Mouse (Mus musculus) B cell, adult 2 months (primary cell): ENCODE data around the gene Ptpn6.

Experiments used
- DNase-seq, 2 experiments: peaks; one replicate each; pipeline ENCODE4 v3.0.0; 2022

Ptpn6 gene

DNA sequence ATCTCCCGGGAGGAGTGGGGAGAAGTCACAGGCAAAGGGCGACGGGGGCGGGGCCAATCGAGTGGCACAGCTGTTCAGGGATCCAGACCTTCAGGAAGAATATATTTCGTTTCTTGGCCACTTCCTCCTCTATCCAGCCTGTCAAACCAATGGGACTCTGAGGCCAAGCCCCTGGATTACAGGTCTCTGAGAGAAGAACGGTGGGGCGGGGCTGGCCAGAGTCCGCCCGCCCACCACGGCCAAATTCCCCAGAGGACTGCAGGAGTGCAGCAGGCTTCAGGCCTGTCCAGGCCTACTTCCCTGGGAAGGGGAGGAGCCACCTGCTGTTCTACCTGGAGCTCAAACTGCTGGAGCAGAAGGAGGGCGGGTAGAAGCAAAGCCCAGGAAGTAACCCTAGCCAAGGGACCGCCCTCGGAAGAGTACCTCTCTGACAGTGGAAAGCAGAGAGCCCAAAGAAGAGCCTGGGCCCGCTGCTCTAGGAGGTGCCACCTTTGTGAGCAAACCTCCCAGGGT, at the start of gene Ptpn6:
TSS of gene Ptpn6 (minus strand) at position 204 of the 513 bp plus-strand sequence.
- DNase-seq: no peak

GRCm38 (mm10) chr6:124787722-124788121, 49.2 kb upstream of the Ptpn6 start:
- DNase-seq: no peak

- no peak for DNase-seq
Observed at GRCm38 (mm10) chr6:124786756-124787420, 48.4 kb upstream of the Ptpn6 start.

DNA sequence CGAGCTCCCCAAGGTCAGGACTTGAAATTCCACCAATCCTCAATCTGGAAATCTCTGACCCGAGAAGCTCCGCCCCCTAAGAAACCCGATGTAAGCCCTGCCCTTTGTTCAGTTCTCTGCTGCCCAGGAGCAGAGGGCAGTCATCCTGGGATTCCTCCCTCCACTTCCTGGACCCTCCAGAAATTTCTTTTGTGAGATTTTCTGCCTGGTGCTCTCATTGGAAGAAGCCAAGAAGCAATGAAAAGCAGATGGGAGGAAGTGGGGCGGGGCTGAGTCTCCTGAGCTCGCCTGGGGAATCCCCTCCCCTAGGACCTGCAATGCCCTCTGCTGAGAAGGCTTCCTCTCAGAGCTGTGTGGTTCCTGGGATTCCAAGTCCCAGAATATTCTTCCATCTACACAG, 43.9 kb upstream of the Ptpn6 start:
- peak; percentile 71 to 72 for DNase-seq

DNA sequence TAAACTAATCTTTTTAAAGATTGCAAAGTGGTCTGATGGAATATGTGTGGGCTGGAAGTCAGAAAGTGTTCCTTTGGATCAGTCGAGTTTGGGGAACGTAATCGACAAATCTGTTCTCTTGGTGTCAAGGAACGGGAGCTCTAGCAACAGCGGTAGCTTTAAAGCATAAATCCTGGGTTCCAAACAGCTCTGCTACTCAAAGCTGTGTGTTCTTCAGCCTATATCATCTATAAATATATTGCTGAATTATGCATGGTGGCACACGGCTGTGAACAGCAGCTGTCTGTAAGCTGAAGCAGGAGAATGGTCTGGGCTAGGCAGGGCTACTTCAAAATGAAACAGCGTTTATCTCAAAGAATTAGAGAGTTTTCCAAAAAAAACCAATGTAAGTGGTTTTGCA, 42.4 kb upstream of the Ptpn6 start:
- no peak for DNase-seq

GRCm38 (mm10) chr6:124779984-124780416, 41.5 kb upstream of the Ptpn6 start:
- no peak for DNase-seq

DNA sequence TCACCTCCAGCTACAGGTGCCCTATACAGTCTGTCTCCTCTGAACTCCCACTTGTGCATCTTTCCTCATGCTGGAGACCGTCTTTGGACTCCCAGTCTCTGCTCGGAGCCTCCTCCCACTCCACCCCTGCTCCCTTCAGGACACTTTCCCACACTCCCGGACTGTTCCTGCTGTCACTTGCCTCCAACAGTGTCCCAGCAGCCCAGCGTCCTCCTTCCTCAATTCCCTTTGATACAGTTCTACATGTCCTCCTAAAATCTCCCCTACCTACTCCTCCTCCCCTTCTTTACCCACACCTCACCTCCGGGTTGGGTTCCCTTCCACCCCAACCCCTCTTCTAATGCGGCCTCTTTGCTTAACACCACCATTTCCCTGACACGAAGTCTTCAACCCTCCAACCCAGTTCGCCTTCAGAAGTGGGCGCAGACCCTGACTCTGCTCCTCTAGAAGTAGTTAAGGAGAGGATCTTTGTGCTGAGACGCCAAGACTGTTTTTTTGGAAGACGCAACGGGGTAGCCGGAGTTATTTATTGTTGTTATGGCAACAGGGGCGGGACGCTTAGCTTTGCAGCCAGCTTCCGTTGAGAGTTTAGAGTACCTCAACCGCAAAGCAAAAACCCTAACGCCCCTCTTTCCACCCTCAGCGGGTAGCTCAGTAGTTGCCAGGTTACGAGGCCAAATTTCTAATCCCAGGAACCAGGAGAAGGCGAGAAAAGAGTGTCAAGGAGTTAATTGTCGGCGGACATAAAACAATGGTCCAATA, 40.9 kb upstream of the Ptpn6 start, which contains the start of gene Lrrc23:
TSS of gene Lrrc23 (minus strand) at position 506 of the 762 bp plus-strand sequence.
- peak; percentile 77 to 78 for DNase-seq

DNA sequence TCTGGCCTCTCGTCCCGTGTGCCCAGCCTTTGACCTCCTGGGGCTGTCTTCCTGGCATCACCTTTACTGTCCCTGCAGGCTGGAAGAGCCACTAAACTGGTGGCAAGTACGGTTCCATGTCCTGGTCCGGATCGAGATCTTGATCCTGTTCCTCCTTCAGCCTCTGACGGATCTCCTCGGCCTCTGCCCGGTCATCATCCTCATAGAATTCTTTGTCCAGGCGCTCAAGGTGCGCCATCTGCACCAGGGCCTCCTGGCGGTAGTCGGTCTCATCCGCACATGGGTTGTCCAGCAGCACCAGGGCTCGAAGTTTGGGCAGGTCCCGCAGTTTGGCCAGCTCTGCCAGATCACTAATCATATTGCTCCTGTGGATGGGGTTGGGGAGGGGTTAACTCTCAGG, 32.0 kb upstream of the Ptpn6 start:
- no peak for DNase-seq

GRCm38 (mm10) chr6:124770013-124770412, 31.5 kb upstream of the Ptpn6 start:
- no peak for DNase-seq

DNA sequence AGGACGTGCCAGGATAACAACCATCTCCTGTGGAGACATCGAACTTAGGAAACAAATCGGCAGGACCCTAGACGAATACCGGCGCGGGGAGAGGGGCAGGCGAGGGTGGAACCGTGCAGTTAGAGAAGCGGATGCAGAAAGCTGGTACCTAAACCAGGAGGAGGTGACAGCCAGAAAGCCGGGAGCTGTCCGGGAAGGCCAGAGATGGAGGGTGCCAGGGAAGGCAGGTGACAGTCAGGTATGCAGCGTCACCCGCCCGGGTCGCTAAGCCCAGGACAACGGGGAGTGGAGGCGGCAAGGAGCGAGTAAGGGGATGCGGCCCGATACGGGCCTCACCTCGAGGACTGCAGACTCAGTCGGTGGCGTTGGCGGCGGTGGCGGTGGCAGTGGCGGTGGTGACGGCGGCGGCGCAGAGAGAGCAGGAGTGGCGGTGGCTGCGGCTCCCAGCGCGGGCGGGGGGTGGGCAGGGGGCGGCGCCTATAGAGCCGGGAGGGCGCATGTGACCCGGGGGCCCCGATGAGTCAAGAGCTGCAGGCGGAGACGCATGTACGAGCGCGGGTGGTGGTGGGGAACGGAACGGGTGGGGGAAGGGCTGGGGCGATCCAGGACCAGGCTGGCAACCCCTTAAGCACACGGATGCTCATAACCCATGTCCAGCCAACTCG, 30.7 kb upstream of the Ptpn6 start, which contains the start of gene Eno2:
TSS of gene Eno2 (minus strand) at position 573 of the 665 bp plus-strand sequence.
- DNase-seq: peak; percentile 66 to 69

DNA sequence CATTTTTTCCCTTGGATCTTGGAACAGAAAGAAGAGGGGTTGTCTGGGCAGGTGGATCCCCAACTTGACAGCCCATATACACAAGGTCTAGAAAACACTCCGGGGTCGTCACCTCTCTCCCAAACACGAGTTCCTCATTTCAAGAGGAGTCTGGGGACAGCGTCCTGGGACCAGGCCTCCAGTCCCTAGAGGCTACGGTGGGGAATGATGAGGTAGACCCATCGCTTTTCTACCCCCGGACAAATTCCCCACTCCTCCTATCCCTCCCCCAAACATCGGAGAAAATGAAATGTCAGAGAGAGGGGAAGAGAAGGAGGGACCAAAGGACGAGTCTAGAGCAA, 30.2 kb upstream of the Ptpn6 start:
- DNase-seq: peak in 1 of 2 experiments; percentile 26

DNA sequence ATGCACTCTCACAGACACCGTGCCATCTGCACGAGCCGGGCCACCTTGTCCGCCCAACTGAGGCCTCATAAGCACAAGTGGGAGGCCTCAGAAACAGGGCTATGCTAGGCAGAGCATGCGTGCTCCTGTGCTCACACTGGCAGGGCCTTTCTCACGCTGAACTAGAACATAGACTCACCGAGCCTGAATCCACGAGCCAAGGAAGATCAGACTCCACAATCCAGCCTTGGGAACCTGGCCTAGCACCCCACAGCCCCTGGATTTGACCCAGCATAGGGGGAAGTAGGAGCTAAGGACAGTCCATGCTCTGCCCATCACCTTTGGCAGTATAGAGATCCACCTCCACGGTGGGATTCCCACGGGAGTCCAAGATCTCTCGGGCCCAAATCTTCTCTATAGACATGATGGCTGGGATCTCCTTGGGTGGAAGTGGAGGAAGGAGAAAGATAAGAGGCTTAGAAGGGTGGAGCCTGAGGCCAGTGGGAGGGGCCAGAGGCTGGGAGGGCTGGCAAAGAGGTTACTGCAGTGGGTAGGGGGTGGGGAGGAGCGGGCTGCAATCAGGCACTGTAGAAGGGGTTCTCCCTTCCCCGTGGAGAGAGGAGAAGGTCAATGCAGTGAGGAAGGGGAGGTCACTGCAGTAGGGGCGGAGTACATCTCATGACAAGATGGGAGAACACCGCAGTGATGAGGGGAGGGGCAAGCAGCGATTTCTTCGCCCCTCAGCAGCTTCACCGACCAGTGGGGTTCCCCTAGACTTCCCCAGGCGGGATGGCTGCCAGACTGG, 29.6 kb upstream of the Ptpn6 start:
- no peak for DNase-seq

- no peak for DNase-seq
Observed at GRCm38 (mm10) chr6:124767536-124767919, 29.0 kb upstream of the Ptpn6 start.

DNA sequence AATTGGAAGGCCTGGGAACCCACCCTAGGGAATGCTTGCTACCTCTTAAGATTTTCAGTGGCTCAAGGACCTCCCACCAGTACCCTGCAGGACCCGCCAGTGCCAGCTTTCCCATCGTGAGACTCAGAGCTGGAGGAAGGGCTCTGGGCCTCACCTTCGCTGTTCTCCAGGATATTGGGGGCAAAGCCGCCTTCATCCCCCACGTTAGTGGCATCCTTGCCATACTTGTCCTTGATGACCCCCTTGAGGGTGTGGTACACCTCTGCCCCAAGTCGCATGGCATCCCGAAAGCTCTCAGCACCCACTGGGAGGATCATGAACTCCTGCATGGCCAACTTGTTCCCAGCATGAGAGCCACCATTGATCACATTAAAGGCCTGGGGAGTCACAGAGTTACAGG, 27.4 kb upstream of the Ptpn6 start:
- no peak for DNase-seq

DNA sequence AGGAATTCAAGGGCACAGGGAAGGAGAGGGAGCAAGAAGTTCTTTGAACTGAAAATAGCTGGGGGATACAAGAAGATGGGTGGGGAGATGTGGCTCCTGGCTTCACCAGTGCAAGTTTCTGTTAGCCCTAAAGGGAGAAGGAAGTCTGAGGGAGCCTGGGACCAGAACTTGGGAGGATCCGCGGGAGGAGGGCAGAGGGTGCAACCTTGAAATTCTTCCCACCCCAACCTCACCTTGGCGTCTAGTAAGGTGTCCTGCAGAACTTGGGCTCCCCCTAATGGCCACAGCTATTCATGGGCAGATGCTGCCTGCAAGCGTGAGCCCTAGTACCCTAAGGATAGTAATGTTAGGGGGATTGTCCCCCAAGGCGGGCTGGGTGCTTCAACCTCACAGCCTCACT, 20.7 kb upstream of the Ptpn6 start:
- DNase-seq: peak; percentile 93

DNA sequence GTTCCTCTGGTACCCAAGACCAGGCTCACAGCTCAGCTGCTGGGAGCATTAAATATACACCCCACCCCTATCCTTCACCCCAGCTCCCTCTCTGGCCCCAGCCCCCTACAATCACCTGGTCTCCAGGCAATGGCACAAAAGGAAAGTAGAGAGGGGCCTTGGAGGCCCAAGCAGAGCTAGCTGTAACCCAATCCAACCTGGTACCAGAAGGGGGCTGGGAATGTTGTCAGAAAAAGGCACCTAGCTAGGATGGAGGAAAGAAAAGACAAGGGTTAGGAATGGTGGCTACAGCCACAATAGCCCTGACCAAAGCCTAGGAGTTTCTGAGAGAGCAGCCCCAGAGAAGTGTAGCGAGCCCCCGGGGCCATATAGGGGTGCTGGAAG, 20.3 kb upstream of the Ptpn6 start:
- no peak for DNase-seq

- DNase-seq: no peak
Observed at GRCm38 (mm10) chr6:124757909-124758848, 19.7 kb upstream of the Ptpn6 start.

- no peak for DNase-seq
Observed at GRCm38 (mm10) chr6:124757351-124757880, 18.9 kb upstream of the Ptpn6 start.

DNA sequence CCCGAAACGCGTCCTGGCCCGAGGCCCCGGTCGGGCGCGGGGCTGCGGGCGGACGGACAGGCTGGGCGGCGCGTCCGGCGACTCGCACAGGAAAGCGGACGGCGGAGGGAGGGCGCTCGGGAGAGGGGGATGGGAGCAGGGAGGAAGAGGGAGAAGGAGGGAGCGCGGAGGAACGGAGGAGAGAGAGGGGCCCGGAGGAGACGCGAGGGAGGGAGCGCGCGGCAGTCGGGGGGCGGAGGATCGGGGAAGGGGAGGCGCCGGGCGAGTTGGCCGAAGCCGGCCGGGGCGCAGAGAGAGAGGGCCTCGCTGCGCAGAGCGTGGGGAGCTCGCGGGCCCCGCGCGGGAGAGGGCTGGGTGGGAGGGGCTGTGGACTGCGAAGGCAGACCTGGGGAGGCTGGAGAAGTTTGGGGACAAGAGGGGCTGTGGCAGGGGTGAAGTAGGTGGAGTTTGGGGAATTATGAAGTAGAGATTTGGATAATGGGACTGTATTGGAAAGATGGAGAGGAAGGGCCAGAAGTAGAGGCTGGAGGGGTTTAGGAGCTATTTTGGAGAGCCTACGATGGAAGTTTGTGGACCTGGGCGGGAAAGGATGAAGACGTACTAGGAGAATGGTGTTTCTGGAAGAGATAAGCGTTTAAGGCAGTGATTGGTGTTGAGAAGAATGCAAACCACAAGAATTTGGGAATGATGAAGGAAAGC, 18.3 kb upstream of the Ptpn6 start:
- DNase-seq: peak; percentile 39 to 42

- DNase-seq: peak; percentile 31 to 43
Observed at GRCm38 (mm10) chr6:124755831-124756595, 17.5 kb upstream of the Ptpn6 start, which contains the start of the genes Gm45234 and Atn1. TSS of gene Gm45234 (minus strand) at chr6:124756021. TSS of gene Atn1 (minus strand) at chr6:124756524.
